Mouse (Mus musculus) ovary, adult 18-20 months (tissue): ENCODE measurements around the gene Nudt4.
A peak's percentile ranks its signal among the peaks of the same experiment; 100 is the strongest.

Experiments
- DNase-seq: peaks from one replicate; pipeline ENCODE4 v3.0.0; 2022; ENCODE audit warnings: low spot score, mixed read lengths

Gene Nudt4

DNA sequence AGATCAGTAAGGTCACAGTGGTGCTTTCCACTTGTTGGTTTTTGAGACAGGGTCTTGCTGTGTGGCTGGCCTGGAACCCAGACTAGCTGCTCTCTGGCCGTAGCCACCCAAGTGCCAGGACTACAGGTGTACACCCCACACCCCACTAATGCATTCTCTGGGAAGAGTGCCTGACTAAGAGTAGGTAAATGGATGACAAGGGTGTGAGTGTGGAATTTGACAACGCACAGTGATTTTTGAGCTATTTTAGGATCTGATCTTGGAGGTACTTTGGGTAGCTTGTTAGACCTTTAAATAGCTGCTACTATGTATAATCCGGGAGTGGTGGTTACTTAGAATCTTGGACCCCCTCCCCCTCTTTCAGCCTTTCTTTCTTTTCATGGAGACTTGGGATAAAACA is 24.7 kb downstream of the Nudt4 start:
- DNase-seq: no peak

DNA sequence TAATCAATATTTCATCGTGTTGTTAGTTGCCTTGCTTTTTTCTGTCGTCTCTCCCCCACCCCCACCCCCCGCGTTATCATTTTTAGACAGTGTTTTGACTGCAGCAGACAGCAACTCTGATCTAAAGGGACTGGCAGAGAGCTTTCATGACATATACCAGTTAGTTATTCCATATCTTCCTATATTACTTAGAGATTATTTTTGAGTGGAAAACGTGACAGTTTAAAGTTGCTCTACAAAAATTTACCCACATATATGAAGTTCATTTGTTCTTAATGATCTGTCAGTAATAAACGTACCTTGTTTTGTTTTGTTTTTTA is 27.8 kb downstream of the Nudt4 start:
- DNase-seq: no peak

DNA sequence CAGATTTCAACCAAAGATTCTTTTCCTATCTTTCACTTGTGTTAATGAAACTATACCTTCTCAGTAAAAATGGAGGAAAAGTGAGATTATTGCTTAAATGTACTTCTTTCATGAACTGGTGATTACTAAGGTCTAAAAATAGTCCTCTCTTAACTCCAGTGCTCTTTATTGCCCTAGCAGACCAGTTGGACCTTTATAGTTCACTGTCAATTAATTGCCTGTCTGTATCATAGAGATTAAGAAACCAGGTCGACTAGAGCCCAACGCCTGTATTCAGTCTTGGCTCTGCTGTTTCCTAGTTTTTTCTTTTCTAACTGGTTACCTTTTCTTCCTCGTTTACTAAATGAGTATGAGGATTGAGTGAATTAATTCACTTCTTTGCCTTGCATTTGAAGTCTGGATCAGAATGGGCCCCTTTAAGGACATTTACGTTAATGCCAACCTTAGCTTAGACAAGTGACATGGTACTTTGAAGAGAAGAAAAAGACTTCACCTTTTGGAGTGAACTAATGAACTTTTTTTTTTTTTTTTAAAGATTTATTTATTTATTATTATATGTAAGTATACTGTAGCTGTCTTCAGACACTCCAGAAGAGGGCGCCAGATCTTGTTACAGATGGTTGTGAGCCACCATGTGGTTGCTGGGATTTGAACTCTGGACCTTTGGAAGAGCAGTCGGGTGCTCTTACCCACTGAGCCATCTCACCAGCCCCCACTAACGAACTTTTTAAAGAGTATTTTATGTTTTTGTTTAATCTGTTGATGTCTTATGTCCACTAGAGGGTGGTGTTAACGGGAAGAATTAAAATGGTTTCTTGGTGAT is 28.3 kb downstream of the Nudt4 start:
- DNase-seq: no peak

DNA sequence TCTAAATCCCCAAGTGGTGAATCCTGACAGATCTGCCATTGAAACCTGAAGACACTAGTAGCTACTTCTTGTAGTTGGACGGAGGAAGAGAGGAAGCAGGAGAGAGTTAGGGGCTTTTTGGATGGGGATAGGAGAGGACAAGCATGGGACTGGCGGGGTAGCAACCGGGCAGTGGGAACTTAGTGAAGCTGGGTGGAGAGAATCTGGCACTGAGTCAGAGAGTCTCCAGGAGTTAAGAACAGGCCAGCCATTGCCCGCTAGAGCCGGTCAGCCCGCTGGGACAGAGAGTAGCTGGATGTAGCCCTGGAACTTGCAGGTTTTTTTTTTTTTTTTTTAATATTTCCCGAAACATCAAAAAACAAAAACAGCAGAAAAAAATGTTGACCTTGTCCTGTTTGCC is 30.6 kb downstream of the Nudt4 start:
- DNase-seq: no peak

DNA sequence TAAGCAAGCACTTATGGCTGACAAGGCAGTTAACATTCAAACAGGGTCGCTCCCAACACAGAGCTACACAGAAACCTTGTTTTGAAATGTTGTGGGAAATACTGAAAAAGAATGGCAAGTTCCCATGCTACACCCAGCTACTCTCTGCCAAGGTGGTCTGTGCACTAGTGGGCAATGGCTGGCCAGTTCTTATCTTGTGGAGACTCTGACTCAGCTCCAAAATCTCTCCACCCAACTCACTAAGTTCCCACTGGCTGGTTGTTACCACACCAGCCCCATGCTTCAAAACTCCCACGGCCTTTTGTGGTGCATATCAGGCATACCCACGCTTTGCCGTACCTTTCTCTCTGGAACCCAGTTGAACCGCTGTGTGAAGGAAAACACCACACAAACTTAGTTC is 31.0 kb downstream of the Nudt4 start:
- no peak for DNase-seq

DNA sequence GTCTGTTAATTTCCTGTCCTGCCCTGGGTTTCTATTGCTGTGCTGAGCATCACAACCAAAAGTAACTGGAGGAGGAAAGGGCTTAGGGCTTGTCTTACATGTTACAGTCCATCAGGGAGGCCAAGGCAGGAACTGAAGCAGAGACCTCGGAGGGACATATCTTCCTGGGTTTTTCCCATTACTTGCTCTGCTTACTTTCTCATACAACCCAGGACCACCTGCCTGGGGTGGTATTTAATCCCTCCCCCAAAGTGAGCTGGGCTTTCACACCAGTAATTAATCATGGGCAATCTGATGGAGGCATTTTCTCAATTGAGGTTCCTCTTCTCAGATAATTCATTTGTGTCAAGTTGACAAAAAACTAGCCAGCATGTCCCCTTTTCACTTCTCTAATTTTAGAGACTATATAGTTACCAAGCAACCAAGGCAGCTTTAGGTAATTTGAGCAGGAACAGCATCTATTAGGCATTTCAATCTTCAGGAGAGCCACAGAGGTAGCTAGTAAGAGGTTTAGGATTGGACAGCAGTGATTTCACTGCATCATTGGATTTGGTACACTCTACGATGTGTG is 33.3 kb downstream of the Nudt4 start:
- DNase-seq: no peak

DNA sequence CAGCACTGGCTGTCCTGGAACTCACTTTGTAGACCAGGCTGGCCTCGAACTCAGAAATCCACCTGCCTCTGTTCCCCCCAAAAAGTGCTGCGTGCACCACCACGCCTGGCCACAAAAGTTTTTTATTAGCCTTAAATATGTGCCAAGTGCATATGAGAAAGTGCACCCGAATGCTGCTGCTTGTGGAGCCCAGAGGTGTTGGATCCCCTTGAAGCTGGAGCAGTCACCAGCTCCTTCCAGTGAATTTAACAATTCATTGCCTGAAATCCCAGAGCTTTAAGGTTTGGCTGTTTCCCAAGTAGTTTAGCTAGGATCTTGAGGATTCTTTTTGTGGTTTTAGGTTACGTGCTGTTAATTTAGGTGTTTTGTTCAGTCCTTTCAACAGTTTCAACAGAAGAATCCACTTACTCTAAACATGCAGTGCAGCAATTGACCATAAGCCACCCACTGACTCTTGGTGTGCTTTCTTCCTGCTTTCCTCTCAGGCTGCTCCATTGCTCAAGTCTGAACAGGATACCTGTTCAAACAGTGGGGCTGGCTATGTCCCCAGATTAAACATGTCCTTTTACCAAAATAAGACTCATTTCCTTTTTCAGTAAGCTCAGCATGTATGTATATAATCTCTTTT is 37.3 kb downstream of the Nudt4 start:
- DNase-seq: no peak

DNA sequence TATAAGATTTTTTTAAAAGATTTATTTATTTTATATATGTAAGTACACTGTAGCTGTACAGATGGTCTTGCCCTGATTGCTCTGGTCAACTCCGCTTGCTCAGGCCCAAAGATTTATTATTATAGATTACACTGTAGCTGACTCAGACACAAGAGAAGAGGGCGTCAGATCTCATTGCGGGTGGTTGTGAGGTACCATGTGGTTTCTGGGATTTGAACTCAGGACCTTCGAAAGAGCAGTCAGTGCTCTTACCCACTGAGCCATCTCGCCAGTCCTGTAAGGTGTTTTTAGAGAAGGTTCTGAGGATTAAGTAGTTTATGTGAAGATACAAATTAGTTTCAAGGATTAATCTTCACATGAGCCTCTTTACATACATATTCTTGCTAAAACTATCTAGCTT is 38.1 kb downstream of the Nudt4 start:
- no peak for DNase-seq

DNA sequence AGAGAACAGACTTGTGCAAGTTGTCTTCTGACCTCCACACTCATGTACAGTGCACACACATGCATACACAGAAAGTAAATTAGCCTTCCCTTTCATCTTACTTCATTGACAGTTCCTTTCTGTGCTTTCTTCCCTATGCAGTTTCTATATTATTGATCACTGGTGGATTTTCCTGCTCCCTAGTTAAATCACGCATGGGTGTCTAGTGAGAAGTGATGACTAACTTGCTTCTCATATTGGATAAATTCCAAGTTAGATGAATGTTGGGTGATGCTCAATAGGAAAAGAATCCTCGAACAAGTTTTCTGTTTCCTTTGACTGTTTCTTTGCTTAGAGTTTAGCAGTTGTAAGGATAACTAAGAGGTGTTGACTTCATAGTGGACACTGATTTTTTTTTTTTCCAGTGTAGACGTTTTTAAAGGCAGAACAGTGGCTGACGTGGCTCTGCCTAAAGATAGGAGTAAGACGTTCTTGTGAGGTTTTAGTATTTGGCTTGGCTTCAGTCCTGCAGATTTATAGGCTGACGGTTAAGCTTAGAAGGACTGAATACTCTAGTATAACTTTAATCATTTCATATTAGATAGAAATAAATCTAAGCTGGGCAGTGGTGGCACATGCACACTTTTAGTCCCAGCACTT is 38.8 kb downstream of the Nudt4 start:
- DNase-seq: no peak

DNA sequence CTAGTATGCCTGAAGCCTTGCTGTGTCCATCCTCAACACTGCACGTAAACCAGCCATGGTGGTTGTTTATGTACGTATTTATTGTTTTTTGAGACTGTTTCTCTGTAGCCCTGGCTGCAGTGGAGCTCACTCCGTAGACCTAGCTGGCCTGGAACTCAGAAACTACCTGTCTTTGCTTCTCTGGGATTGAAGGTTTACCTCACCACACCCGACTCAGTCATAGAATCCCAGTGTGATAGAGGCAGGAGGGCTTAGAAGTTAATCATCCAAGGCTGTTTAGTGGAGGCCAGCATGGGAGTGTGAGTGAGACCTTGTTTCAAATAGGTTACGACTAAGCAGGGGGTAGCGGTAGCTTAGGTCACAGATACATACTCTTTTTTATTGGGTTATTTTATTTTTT is 46.3 kb downstream of the Nudt4 start:
- no peak for DNase-seq

DNA sequence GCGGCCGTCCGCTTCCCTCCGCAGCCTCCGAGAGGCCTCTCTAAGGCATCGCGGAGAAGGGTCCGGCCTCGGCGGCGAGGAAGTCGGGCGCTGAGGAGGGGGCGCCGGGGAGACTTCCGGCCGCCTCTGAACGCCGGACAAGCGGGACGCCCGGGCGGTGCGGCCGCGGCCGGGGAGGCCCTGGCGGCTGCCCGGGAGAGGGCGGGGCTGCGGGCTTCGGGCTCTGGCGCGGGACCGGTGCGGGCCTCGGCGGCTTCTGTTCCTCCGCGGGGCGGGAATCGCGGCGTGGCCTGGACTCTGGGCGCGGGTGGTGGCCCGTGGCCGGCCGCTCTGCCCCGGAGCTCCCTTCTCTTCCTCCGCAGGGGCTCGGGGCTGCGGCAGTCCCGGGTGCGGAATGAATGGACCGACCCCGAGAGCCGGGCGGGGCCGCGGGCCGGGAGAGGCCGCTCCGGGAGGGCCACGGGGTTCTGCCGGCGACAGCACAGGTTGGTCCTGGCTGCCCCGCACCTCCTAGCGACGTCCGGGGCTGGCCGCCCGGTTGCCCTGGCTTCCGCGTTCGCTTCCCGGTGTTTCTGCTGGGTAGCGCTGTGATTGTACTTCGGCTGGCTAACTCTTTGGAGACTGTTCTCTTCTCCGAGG is 48.5 kb downstream of the Nudt4 start:
- DNase-seq: no peak

DNA sequence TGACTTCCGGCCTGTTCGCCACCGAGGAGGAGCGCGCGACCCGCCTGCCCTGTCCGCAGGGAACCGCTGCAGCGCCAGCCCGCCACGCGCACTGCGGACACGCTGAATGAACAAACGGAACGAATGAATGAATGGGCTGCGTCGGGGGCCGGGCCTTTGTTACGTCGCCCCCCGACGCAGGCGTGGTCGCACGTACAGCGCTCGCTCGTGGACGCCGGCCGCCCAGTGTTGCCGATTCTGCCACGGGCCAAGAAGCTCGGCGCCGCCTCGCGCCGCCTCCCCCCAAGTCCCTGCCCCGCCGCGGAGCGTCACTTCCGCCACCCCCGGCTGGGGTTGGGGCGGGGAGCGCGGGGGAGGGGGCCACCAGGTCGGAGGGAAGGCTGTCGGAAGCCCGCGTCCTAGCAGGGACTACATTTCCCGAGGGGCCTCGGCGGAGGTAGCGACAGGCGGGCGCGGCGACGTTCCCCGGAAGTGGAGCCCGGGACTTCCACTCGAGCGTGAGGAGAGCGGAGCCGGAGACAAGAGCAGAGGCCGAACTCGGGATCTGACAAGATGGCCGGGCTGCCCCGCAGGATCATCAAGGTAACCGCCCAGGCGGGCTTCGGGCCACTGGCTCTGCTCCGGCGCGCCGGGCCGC is 49.2 kb downstream of the Nudt4 start, which contains the start of gene Ube2n:
Gene Ube2n, plus strand, starts transcription at position 490 of the 637 bp plus-strand sequence.
- DNase-seq: peak; percentile 99

DNA sequence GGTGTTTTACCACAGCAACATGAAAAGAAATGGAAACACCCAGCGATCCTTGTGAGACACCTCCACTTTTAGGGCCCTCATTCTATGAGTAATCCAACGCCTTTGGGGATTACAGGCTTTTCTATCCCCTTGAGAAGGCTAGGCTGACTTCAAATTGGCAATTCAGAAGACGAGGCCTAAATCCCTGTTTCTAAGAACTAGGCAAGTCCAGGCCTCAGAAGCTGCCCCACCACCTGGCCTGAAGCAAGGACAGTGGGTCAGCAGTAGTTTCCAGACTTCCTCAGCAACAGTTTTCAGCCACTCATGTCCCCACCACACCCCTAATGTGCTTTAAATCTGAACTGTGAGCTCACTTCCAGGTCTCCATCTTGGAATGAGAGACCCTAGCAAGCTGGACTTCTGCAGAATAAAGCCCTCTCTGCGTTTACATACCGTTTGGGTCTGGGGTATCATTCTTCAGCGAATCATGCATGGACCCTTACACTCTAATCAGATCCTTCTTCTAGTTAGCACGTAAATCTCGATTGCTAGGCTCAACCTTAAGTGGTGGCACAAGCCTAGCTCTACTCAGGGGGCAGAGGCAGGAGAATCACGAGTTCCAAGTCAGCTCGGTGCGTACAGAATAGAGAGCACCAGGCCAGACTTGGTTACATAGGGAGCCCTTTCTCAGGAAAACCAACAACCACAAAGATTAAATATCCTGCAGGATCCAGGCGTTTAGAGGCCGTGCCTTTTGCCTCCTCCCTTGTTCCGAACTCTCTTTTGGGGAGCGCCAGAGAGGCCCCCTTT is 50.0 kb downstream of the Nudt4 start:
- DNase-seq: no peak

DNA sequence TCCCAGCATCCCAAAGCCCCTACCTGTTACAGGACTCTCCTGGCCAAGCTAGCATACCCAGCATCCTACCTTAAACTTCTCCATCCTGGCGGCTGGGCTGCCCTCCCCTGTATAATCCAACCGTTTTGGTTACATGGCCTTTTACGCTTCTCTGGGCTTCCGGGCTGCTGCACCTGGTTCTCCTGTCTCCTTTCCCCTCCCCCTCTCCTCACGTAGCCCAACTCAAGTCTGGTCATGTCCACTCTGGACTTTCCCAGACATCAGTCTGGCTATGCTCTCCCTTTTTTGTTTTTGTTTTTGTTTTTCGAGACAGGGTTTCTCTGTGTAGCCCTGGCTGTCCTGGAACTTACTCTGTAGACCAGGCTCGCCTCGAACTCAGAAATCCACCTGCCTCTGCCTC is 51.3 kb downstream of the Nudt4 start:
- no peak for DNase-seq

DNA sequence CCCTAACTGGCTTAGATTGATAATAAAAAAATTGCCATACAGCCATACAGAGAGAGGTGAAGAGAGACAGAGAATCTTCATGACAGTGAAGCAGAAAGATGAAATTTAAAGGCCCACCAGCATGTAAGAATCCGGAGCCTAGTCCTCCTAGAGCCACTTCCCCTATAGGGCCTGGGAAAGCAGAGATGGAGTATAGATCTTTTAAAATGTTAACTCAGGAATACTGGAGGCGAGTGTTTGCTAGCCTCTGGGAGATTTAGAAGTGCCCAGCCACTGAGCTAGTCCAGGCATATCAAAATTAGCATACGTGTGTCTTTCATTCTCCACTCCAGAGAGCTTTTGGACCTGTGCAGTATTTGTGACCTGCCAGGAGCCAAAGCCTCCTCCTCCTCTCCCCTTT is 54.7 kb downstream of the Nudt4 start:
- no peak for DNase-seq

DNA sequence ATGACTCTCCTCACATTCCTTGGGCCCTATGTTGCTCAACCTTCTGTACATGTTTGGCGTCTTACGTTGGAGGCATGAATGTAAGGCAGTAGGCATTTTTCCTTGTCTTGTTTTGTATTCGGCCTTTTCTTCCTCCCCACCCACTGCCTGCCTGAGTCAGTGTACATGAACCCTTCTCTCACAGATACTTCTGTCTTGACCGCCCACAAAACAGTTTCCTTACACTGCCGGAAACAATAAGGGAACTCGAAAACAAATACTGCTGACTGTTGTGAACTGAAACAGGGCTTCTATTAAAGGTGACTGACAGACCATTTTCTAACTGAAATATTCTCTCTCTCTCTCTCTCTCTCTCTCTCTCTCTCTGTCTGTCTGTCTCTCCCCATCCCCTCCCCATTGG is 55.2 kb downstream of the Nudt4 start:
- DNase-seq: no peak

DNA sequence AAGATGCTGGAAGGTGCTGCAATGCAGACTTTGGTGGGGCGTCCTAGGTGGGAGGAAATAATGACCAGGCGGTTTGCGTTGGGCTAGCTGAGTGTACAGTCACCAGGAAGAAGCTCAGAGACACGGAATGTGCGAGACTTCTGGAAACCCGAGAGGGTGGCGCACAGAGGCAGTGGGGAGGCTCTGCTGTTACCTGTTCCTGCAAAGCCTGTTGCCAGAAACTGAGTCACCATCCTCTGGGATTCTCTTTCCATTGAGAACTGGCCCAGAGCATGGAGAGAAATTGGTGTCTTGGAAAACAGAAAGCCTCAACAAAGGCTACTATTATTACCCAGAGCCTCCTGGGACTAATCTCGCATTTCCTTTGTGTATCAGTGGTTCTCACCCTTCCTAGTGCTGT is 55.8 kb downstream of the Nudt4 start:
- no peak for DNase-seq

DNA sequence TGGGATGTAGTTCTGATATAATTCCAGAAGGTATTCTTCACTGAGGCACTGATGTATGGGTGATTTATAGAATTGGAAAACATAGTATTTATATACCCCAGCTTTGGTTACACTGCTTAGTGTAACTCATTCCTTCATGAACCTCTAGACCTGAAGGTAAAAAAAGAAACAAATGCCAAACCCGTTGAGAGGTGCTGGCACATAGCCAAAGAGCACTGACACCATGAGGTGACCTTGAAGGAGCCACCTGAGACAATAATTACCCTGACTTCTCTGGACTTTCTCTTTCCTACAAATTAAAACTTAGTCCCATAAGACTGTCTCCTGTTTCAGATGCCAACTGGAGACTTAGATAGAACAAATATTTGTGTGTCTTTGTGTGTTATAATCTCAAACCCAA is 59.6 kb downstream of the Nudt4 start:
- DNase-seq: no peak

DNA sequence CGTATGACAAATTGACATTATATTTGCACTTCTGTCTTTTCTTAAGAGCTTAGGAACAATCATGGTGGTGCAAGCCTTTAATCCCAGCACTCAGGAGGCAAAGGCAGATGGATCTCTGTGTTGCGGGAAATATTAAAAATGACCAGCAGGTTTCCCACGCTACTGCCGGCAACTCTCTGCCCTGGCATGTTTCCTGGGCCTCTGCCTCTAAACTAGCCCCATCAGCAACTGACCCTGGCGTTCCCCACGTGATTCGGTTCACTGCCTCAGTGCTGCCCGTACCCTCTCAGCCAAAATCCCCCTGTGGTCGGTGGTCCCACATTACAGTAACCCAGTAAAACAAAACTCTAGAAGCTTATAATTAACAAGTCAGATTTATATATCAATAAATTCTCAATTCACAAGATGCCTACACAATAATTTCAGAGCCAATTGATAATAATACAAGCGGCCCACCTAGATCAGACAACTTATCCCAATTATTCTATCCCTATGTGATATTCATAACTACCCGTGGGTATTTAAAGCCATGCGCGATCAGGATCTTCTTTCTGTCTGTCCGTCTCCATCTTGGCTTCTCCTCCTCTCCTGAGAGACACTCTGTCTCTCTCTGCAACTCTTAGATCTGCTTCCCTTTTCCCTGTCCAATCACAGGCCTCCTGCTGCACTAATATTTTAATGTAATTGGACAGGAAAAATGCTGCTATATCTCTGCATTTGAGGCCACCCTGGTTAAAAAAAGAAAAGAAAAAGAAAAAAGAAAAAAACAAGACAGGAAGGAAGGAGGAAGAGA is 60.3 kb downstream of the Nudt4 start:
- no peak for DNase-seq

DNA sequence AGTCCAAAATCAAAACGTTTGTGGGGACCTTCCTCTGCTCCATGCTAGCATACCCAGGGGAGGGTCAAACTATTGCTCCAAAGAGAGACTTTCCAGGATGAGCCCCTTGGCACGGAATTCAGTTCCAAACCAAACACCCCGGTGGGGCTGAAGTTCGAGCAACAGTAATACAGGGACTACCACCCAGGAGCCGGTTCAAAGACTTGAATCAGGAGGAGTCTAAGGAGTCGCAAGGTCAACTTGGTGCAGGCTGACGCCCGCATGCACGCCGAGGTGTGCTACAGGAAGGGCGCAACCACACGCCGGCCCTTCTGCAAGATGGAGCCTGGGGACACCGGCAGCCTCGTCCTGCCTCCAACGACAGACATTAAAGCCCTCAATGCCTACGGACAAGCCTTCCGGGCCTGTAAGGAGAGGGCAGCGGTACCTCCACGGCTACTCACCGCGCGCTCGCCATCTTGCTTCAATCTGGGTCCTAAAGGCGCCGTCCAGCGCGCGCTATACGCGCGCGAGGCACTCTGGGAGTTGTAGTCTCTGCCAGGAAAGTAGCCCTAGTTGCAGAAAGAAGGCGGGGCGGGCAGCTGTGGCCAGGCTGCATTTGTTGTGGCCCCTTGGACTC is 62.4 kb downstream of the Nudt4 start, which contains the start of gene Mrpl42:
Gene Mrpl42, minus strand, starts transcription at position 478 of the 619 bp plus-strand sequence.
- DNase-seq: peak; percentile 74
